Mouse (Mus musculus): ENCODE measurements around the gene Gm21319. TPM values are rescaled to one million over a fixed set of nuclear protein-coding genes. Genes with fewer than 3 reads are reported as not detected.
"Not testable (repeated sequence)": the region's sequence is repeated elsewhere in the genome, so short reads cannot be mapped to it uniquely, and the experiment has no call there.

Gene Gm21319
- polyA plus RNA-seq (2015; fragmentation: Nextera tagmentation; extraction: Ambion mirVana), result not detected in 2 replicates

DNA sequence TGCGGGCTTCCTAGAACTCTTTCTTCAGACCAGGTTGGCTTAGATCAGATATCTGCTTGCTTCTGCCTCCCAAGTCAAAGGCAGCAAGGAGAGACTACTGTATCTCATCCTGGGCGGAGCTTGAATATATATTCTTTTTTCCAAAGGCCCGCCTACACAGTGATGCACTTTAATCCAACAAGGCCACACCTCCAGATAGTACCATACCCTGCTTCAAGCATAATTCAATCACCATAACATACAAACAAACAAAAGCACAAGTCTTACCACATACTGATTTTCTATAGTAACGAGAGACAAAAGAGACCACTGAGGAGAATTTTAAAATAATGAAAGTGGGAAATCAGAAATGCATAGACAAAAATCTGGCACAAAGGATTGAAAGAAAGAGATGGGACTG, at the start of gene Gm21319:
TSS of gene Gm21319 (minus strand) at position 101 of the 400 bp plus-strand sequence.
- H3K36me3 ChIP-seq (ENCODE audit: control insufficient read depth, insufficient read depth, low read length); H3K9ac ChIP-seq (ENCODE audit: low read depth, low read length); H3K27me3 ChIP-seq (replicated peaks; ENCODE audit: control insufficient read depth, insufficient read depth, low read length); H3K9me3 ChIP-seq (ENCODE audit: control insufficient read depth, low read length); H3K4me2 ChIP-seq (ENCODE audit: low read length); H3K27ac ChIP-seq (ENCODE audit: low read depth, low read length); H3K4me1 ChIP-seq (ENCODE audit: control insufficient read depth, insufficient read depth, low read depth, low read length); ATAC-seq; H3K4me3 ChIP-seq (ENCODE audit: low read length): not testable (repeated sequence)
- 91% methylated on average over 4 of the region's 4 CpGs for WGBS

DNA sequence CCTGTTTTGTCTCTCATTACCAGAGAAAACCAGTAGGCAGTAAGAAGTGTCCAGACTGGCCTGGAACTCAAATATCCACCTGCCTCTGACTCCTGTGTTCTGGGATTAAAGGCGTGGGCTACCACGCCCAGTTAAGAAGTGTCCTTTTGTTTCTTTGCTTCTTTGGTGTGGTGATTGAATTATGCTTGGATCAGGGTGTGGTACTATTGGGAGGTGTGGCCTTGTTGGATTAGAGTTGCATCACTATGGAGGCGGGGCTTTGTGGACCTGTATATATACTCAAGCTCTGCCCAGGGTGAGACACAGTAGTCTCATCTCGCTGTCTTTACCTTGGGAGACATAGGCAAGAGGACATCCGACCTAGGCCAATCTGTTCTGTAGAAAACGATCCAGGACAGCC, 40.7 kb upstream of the Gm21319 start, which contains the start of gene BB287469:
TSS of gene BB287469 (plus strand) at position 301 of the 400 bp plus-strand sequence.
- not testable (repeated sequence) for ATAC-seq; H3K4me2 ChIP-seq (ENCODE audit: low read length); H3K36me3 ChIP-seq (ENCODE audit: control insufficient read depth, insufficient read depth, low read length); H3K27me3 ChIP-seq (replicated peaks; ENCODE audit: control insufficient read depth, insufficient read depth, low read length); H3K27ac ChIP-seq (ENCODE audit: low read depth, low read length); H3K4me3 ChIP-seq (ENCODE audit: low read length); H3K9me3 ChIP-seq (ENCODE audit: control insufficient read depth, low read length); H3K4me1 ChIP-seq (ENCODE audit: control insufficient read depth, insufficient read depth, low read depth, low read length); H3K9ac ChIP-seq (ENCODE audit: low read depth, low read length)
- 90% methylated on average over 3 of the region's 6 CpGs for WGBS

DNA sequence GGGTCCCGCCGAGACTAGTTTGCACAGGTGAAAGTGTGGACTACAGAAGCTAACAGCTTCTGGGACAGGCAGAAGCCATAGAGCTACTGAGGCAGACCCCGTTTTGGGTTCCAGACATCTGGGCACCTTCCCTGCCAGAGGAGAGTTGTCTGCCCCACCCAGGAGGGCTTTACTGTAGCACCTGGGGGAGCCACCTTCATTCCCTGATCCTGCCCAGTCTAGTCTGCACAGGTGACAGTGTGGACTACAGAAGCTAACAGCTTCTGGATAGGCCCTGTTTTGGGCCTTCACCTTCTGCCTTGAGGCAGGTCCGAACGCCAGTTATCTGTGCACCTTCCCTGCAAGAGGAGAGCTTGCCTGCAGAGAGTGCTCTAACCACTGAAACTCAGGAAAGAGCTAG, 22.4 kb upstream of the Gm21319 start:
- WGBS, result 97% methylated on average over 3 of the region's 5 CpGs
- not testable (repeated sequence) for H3K9ac ChIP-seq (ENCODE audit: low read depth, low read length); ATAC-seq; H3K27me3 ChIP-seq (replicated peaks; ENCODE audit: control insufficient read depth, insufficient read depth, low read length); H3K4me3 ChIP-seq (ENCODE audit: low read length); H3K4me2 ChIP-seq (ENCODE audit: low read length); H3K36me3 ChIP-seq (ENCODE audit: control insufficient read depth, insufficient read depth, low read length); H3K4me1 ChIP-seq (ENCODE audit: control insufficient read depth, insufficient read depth, low read depth, low read length); H3K9me3 ChIP-seq (ENCODE audit: control insufficient read depth, low read length); H3K27ac ChIP-seq (ENCODE audit: low read depth, low read length)

DNA sequence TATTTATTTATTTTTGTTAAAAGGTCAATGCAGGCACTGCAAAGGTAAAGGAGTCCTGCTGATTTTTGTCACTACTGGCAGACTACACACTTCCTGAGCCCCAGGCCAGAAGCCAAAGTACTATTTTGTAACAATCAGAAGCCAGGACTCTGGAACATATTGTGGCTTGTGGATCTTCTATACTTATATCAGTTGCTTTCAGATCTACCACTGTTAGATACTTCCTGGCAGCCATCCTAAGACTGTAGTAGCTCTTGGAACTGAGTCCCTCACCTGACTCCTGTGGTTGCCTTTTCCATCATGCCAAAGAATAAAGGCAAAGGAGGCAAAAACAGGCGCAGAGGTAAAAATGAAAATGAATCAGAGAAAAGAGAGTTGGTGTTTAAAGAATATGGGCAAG, 19.7 kb upstream of the Gm21319 start, which contains the start of gene Gm21936:
TSS of gene Gm21936 (plus strand) at position 301 of the 400 bp plus-strand sequence.
- not testable (repeated sequence) for H3K4me3 ChIP-seq (ENCODE audit: low read length); H3K27ac ChIP-seq (ENCODE audit: low read depth, low read length); H3K4me2 ChIP-seq (ENCODE audit: low read length); H3K27me3 ChIP-seq (replicated peaks; ENCODE audit: control insufficient read depth, insufficient read depth, low read length); H3K9ac ChIP-seq (ENCODE audit: low read depth, low read length); H3K4me1 ChIP-seq (ENCODE audit: control insufficient read depth, insufficient read depth, low read depth, low read length); H3K36me3 ChIP-seq (ENCODE audit: control insufficient read depth, insufficient read depth, low read length); ATAC-seq; H3K9me3 ChIP-seq (ENCODE audit: control insufficient read depth, low read length)
- WGBS, result 94% methylated on average over 1 of the region's 1 CpGs

Other genes with a start within 250 kb of the Gm21319 start
- gene Oog1, start 173.1 kb downstream of the Gm21319 start, polyA plus RNA-seq (2015; fragmentation: Nextera tagmentation; extraction: Ambion mirVana), result not detected in 2 replicates
- not detected in 2 replicates for gene Gm4027, start 156.9 kb downstream of the Gm21319 start, polyA plus RNA-seq (2015; fragmentation: Nextera tagmentation; extraction: Ambion mirVana)
- gene Gm16381, start 131.1 kb downstream of the Gm21319 start, polyA plus RNA-seq (2015; fragmentation: Nextera tagmentation; extraction: Ambion mirVana), result not detected in 2 replicates
- not detected in 2 replicates for gene Gm21936, start 19.8 kb upstream of the Gm21319 start, polyA plus RNA-seq (2015; fragmentation: Nextera tagmentation; extraction: Ambion mirVana)
- gene BB287469, start 40.8 kb upstream of the Gm21319 start, polyA plus RNA-seq (2015; fragmentation: Nextera tagmentation; extraction: Ambion mirVana), result not detected in 2 replicates
- not detected in 2 replicates for gene Gm2001, start 66.6 kb upstream of the Gm21319 start, polyA plus RNA-seq (2015; fragmentation: Nextera tagmentation; extraction: Ambion mirVana)
- not detected in 2 replicates for gene Gm2016, start 98.3 kb upstream of the Gm21319 start, polyA plus RNA-seq (2015; fragmentation: Nextera tagmentation; extraction: Ambion mirVana)
- gene Gm2022, start 119.6 kb upstream of the Gm21319 start, polyA plus RNA-seq (2015; fragmentation: Nextera tagmentation; extraction: Ambion mirVana), result not detected in 2 replicates
- not detected in 2 replicates for gene Gm2035, start 144.1 kb upstream of the Gm21319 start, polyA plus RNA-seq (2015; fragmentation: Nextera tagmentation; extraction: Ambion mirVana)
- gene Gm2042, start 178.3 kb upstream of the Gm21319 start, polyA plus RNA-seq (2015; fragmentation: Nextera tagmentation; extraction: Ambion mirVana), result not detected in 2 replicates
- not detected in 2 replicates for gene Gm2075, start 236.1 kb upstream of the Gm21319 start, polyA plus RNA-seq (2015; fragmentation: Nextera tagmentation; extraction: Ambion mirVana)
- not detected in 2 replicates for gene Gm6803, start 243.0 kb upstream of the Gm21319 start, polyA plus RNA-seq (2015; fragmentation: Nextera tagmentation; extraction: Ambion mirVana)

Measured in hindbrain, embryonic 16.5 days (tissue).